Mouse (Mus musculus): ENCODE data around the gene Ndrg3.

- TF ChIP-seq CTCF (conservative IDR thresholded peaks at IDR 0.05; ENCODE audit: insufficient read depth, insufficient read length, low read depth, low read length): no peak
- TF ChIP-seq POLR2A (IDR thresholded peaks at IDR 0.05; ENCODE audit: low read depth, low read length): no peak
These were observed 4.5 kb downstream of the Ndrg3 start for GRCm38 (mm10) chr2:156987316-156987715.

All from kidney, adult 2 months (tissue).